Mouse (Mus musculus) embryonic facial prominence, embryonic 11.5 days (tissue): ENCODE data around the gene Glud1. TPM values are rescaled to one million over a fixed set of nuclear protein-coding genes. Genes with fewer than 3 reads are reported as not detected.

ENCODE experiments used
- ATAC-seq: fragments of 200-750 bp; cut with Nextera tagmentation; replicated peaks from 2 replicates; pipeline ENCODE4 v1.8.0; 2017; ENCODE audit warnings: low read depth; ENCODE audit not compliant: insufficient number of reproducible peaks, low FRiP score, low TSS enrichment
- DNase-seq: peaks from one replicate; pipeline ENCODE4 v3.0.0-alpha.2; 2015; ENCODE audit warnings: low spot score
- H3K27ac ChIP-seq: fragments of 300-500 bp; sonication (generic); replicated peaks from 2 replicates; pipeline ENCODE4 v1.5.1; 2014; ENCODE audit warnings: mild to moderate bottlenecking, low read depth, low read length, control low read depth
- H3K27me3 ChIP-seq: fragments of 300-500 bp; sonication (generic); 2 replicates; pipeline ENCODE4 v1.6.1; 2014; ENCODE audit warnings: mild to moderate bottlenecking, low read length, moderate library complexity, mixed read lengths; ENCODE audit not compliant: control insufficient read depth, insufficient read depth
- H3K36me3 ChIP-seq: fragments of 300-500 bp; sonication (generic); replicated peaks from 2 replicates; pipeline ENCODE4 v1.6.1; 2014; ENCODE audit warnings: low read depth, mild to moderate bottlenecking, low read length, moderate library complexity, mixed read lengths; ENCODE audit not compliant: control insufficient read depth, insufficient read depth
- H3K4me1 ChIP-seq: fragments of 300-500 bp; sonication (generic); 2 replicates; pipeline ENCODE4 v1.6.1; 2014; ENCODE audit warnings: low read length, mixed read lengths; ENCODE audit not compliant: control insufficient read depth, insufficient read depth
- H3K4me2 ChIP-seq: fragments of 300-500 bp; sonication (generic); 2 replicates; pipeline ENCODE4 v1.6.1; 2014; ENCODE audit warnings: low read depth, mild to moderate bottlenecking, control low read depth, low read length, moderate library complexity
- H3K4me3 ChIP-seq: fragments of 300-500 bp; sonication (generic); 2 replicates; pipeline ENCODE4 v1.5.1; 2014; ENCODE audit warnings: low read depth, low read length, control low read depth
- H3K9ac ChIP-seq: fragments of 300-500 bp; sonication (generic); replicated peaks from 2 replicates; pipeline ENCODE4 v1.6.1; 2014; ENCODE audit warnings: mild to moderate bottlenecking, control low read depth, low read length
- H3K9me3 ChIP-seq: fragments of 300-500 bp; sonication (generic); replicated peaks from 2 replicates; pipeline ENCODE4 v1.6.1; 2016; ENCODE audit warnings: mild to moderate bottlenecking, low read length, inconsistent platforms, mixed read lengths; ENCODE audit not compliant: control insufficient read depth
- WGBS: fragments of 180-500 bp; shearing (Covaris S2); extraction: QIAGEN DNeasy Blood & Tissue Kit; methylation state at CpG from one replicate; pipeline ENCODE4 v1.1.7; 2014; 5-methylcytosine and 5-hydroxymethylcytosine counted together
- polyA plus RNA-seq: library from polyadenylated mRNA; unstranded; fragments of >200 nt; fragmentation: Nextera tagmentation; extraction: Ambion mirVana; gene quantifications from 2 replicates; pipeline ENCODE4 v1.2.1, GENCODE M21; 2014

The Glud1 gene
- polyA plus RNA-seq, 1 experiment from 2014 or later: 97.2 TPM

DNA sequence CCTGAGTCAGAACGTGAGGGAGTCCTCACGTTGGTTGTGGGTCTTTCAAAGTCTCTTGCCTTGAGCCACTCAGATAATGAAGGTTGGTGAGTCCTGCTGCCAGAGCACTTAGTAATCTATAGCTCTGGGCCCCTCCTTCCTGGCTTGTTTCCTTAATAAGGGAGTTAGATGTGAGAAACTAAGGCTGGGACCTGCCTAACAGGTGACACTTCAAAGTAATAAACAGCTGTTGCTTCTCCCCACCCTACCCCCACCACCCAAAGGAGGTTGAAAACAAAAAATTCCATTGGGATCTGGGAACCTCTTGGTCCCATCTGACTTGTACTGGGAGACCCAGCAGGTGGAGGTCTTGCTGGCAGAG lies 54.6 kb downstream of the Glud1 start:
- no peak overlapping the region for H3K27ac ChIP-seq
- no peaks in the 10 kb centered on the region for H3K36me3 ChIP-seq
- no peak overlapping the region for H3K9ac ChIP-seq
- H3K4me3 ChIP-seq: no peak overlapping the region
- no peaks in the 10 kb centered on the region for H3K4me1 ChIP-seq
- no peaks in the 10 kb centered on the region for H3K9me3 ChIP-seq
- H3K4me2 ChIP-seq: no peak overlapping the region
- WGBS: 95% methylated on average over 2 of the region's 2 CpGs
- H3K27me3 ChIP-seq: peaks cover 6% of the 10 kb centered on the region
- no peak for ATAC-seq
- no peak for DNase-seq

DNA sequence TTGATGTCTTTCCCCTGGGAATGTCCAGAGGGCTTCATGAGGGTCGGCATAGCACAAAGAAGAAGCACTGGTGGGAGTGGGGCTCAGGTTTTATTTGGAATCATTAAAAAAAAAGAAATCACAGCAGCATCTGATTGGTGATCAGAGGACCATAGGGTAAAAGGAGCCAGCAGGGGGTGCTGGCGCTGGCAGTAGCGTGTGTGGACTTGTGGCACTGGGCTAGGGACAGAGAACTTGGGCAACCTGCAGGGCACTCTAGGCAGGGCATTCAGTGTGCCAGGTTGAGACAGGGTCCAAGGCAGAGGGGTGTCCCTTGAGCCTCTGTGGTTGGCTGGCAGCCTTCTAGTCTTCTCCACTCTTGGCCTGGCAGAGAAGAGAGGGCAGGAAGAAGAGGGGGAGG lies 59.7 kb downstream of the Glud1 start:
- DNase-seq: no peak
- H3K9me3 ChIP-seq: no peaks in the 10 kb centered on the region
- WGBS: 53% methylated on average over 3 of the region's 3 CpGs
- H3K27me3 ChIP-seq: no peaks in the 10 kb centered on the region; the same call in 1 of the 2 replicates
- H3K4me2 ChIP-seq: no peak overlapping the region
- no peaks in the 10 kb centered on the region for H3K36me3 ChIP-seq
- no peak overlapping the region for H3K27ac ChIP-seq
- no peak overlapping the region for H3K4me3 ChIP-seq
- ATAC-seq: no peak
- H3K9ac ChIP-seq: no peak overlapping the region; the same call in 1 of the 2 replicates
- H3K4me1 ChIP-seq: no peaks in the 10 kb centered on the region

DNA sequence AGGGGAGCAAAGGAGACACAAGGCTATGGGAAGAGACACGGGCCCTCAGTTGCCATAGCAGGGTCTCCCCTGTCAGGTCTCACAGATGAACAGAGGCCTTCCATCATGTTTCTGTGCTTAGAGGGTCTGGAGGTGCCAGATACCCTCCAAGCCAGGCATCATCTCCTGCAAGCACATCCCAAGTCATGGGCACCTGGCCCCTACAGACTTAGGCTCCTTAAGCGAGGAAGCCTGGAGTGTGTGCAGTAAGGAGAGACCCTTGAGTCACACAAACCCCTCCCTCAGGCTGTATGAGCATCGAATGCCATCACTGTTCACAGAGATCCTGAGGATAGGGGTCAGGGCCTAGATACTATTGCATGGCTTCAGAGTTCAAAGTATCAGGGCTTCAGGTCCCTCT lies 60.4 kb downstream of the Glud1 start:
- Histone ChIP-seq H3K4me3 (no peak overlapping the region), H3K9me3 (no peaks in the 10 kb centered on the region), H3K36me3 (no peaks in the 10 kb centered on the region), H3K27me3 (no peaks in the 10 kb centered on the region; the same call in 1 of the 2 replicates), H3K9ac (no peak overlapping the region), H3K4me1 (no peaks in the 10 kb centered on the region), H3K27ac (no peak overlapping the region), H3K4me2 (no peak overlapping the region)
- DNase-seq (no peak), ATAC-seq (no peak)
- WGBS: 79% methylated on average over 3 of the region's 3 CpGs

DNA sequence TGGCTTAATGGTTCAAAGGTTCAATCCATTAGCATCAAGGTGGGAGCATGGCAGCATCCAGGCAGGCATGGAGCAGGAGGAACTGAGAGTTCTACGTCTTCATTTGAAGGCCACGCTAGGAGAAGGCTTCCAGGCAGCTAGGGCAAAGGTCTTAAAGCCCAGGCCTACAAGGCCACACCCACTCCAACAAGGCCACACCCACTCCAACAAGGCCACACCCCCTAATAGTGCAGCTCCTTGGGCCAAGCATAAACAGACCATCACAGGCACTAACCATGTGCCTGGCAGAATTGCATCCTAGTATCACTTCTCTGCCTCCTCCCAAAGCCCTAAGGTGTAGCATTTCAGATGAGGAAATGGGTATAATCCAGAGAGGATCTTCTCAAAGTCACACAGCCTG lies 61.2 kb downstream of the Glud1 start:
- no peak for ATAC-seq
- H3K27me3 ChIP-seq: no peaks in the 10 kb centered on the region; the same call in 1 of the 2 replicates
- H3K9me3 ChIP-seq: no peaks in the 10 kb centered on the region
- no peaks in the 10 kb centered on the region for H3K4me1 ChIP-seq
- no peak for DNase-seq
- no peak overlapping the region for H3K4me2 ChIP-seq
- no peak overlapping the region for H3K27ac ChIP-seq
- H3K9ac ChIP-seq: no peak overlapping the region
- WGBS: 74% methylated on average over 2 of the region's 2 CpGs
- H3K4me3 ChIP-seq: no peak overlapping the region
- no peaks in the 10 kb centered on the region for H3K36me3 ChIP-seq

DNA sequence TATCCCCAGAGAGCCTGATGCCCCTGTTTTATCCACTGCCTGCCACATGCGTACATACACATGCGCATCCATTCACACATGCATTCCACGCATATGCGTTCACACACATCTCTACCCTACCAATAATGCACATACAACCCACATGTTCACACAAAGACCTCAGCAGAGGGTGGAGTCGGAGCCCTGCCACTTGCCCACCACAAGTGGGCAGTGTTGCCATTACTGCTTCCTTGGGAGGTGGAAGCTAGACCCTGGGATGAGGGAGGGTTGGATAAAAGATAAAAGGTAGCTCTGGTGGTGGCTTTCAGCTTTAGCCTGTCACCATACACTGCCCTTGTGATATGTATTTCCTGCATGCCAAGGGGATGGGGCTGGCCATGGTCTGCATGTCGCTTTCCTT lies 62.1 kb downstream of the Glud1 start:
- no peak overlapping the region for H3K27ac ChIP-seq
- no peaks in the 10 kb centered on the region for H3K4me1 ChIP-seq
- DNase-seq: peak; percentile 52
- H3K9ac ChIP-seq: no peak overlapping the region
- no peaks in the 10 kb centered on the region; the same call in 1 of the 2 replicates for H3K27me3 ChIP-seq
- no peaks in the 10 kb centered on the region for H3K9me3 ChIP-seq
- 77% methylated on average over 6 of the region's 6 CpGs for WGBS
- no peaks in the 10 kb centered on the region for H3K36me3 ChIP-seq
- no peak overlapping the region for H3K4me3 ChIP-seq
- ATAC-seq: no peak
- H3K4me2 ChIP-seq: no peak overlapping the region

DNA sequence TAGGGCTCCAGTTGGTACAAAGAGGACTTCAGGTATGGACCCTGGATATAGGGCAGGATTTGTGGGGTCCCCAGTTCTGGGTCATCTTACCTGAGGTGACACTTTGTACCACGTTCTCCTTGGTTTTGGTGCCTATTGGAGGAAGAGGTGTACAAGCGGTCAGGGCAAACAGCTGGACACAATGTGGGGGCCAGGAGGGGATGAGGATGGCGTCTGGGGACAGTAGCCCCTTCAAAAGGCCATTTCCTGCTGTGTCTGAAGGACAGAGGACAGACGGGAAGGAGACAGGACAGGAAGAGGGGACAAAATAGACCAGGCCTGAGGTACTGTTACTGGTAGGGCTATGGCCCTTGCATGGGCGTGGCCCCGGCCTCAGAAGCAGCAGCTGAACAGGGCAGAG lies 63.1 kb downstream of the Glud1 start:
- Histone ChIP-seq H3K4me2 (no peak overlapping the region), H3K27ac (no peak overlapping the region), H3K9ac (no peak overlapping the region), H3K4me1 (no peaks in the 10 kb centered on the region), H3K27me3 (no peaks in the 10 kb centered on the region; the same call in 1 of the 2 replicates), H3K36me3 (no peaks in the 10 kb centered on the region), H3K9me3 (no peaks in the 10 kb centered on the region), H3K4me3 (no peak overlapping the region)
- ATAC-seq: no peak
- WGBS: 62% methylated on average over 6 of the region's 6 CpGs
- no peak for DNase-seq

DNA sequence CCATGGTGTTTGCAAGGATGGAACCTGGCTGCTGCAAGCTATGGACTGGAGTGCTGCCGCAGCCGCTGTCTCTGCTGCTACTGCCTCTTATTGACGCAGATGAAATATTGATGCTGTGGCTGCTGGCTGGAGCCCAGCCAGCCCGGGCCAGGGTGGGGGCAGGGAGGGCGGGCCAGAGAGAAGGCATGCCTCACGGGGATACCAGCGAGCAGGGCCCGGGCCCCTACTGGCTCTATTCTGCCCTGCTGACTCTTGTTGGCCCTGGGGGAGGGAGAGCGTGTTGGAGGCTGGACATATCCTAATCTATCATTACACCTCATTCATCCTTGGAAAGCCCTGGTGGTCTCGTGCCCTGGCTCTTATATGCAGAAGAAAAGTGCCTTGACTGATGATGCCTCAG lies 64.0 kb downstream of the Glud1 start, which contains the start of gene Sncg:
TSS of gene Sncg (minus strand) at position 213 of the 400 bp plus-strand sequence.
- Histone ChIP-seq H3K27me3 (no peaks in the 10 kb centered on the region; the same call in 1 of the 2 replicates), H3K36me3 (no peaks in the 10 kb centered on the region), H3K9me3 (no peaks in the 10 kb centered on the region), H3K4me3 (peak within 1 kb of the TSS; percentile 1; the same call in 1 of the 2 replicates), H3K27ac (no peak within 1 kb of the TSS), H3K4me2 (no peak within 1 kb of the TSS), H3K9ac (no peak within 1 kb of the TSS), H3K4me1 (no peaks in the 10 kb centered on the region)
- ATAC-seq (no peak), DNase-seq (no peak)
- WGBS: 77% methylated on average over 10 of the region's 10 CpGs

DNA sequence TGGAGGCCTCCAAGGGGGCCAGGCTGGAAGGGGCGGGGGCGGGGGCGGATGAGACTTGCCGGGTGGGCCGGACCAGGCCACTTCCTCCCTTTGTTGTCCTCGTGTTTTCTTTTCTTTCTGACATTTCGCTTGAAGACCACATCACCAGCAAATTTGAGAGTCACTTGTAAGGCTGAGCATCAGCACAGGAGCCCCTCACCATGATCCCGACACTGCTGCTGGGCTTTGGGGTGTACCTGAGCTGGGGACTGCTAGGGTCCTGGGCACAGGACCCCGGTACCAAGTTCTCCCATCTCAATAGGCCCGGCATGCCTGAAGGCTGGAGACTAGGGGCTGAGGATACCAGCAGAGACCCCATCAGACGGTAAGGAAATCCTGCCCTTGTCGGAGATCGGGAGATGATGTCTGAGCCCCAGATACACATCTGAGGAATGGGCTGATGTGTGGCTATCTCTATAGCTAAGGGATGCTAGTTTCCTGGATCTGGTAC lies 64.9 kb downstream of the Glud1 start, which contains the start of gene Mmrn2:
TSS of gene Mmrn2 (plus strand) at position 51 of the 490 bp plus-strand sequence.
- ATAC-seq (no peak), DNase-seq (no peak)
- Histone ChIP-seq H3K27ac (no peak within 1 kb of the TSS), H3K36me3 (no peaks in the 10 kb centered on the region), H3K27me3 (no peaks in the 10 kb centered on the region), H3K4me3 (peak within 1 kb of the TSS; percentile 1; the same call in 1 of the 2 replicates), H3K9ac (no peak within 1 kb of the TSS), H3K9me3 (no peaks in the 10 kb centered on the region), H3K4me1 (no peaks in the 10 kb centered on the region), H3K4me2 (no peak within 1 kb of the TSS)
- 77% methylated on average over 13 of the region's 13 CpGs for WGBS
